Mouse (Mus musculus) megakaryocyte, embryonic 14.5 days (primary cell): ENCODE data around the gene Gm42742. TPM values are rescaled to one million over a fixed set of nuclear protein-coding genes. Genes with fewer than 3 reads are reported as not detected.

Experiments used
- H3K27me3 ChIP-seq: replicated peaks from 2 replicates; pipeline ENCODE3; 2012; ENCODE audit warnings: inconsistent platforms
- H3K36me3 ChIP-seq: replicated peaks from 2 replicates; pipeline ENCODE3; 2012; ENCODE audit warnings: low read length, inconsistent platforms, mixed read lengths
- H3K4me1 ChIP-seq: 2 replicates; pipeline ENCODE4 v1.6.1; 2012; ENCODE audit warnings: inconsistent platforms
- H3K4me3 ChIP-seq: replicated peaks from 2 replicates; pipeline ENCODE3; 2012; ENCODE audit warnings: moderate library complexity, mild to moderate bottlenecking, inconsistent platforms
- H3K9me3 ChIP-seq: 2 replicates; pipeline ENCODE4 v1.6.1; 2012; ENCODE audit warnings: inconsistent platforms
- FLI1 ChIP-seq: IDR thresholded peaks from 2 replicates; pipeline ENCODE4 v1.6.1; 2012; ENCODE audit warnings: low read length, inconsistent platforms, mixed read lengths
- GATA1 ChIP-seq: IDR thresholded peaks from 3 replicates; pipeline ENCODE4 v1.6.1; 2012; ENCODE audit warnings: mixed read lengths, low read length, inconsistent platforms, borderline replicate concordance
- polyA plus RNA-seq: library from polyadenylated mRNA; stranded (reverse); fragments of >175 nt; gene quantifications from 2 replicates; pipeline ENCODE4 v1.2.3, GENCODE M21; 2012; ENCODE audit warnings: low replicate concordance; ENCODE audit not compliant: insufficient read depth

Gm42742 gene
- polyA plus RNA-seq, 1 experiment, result 252 TPM

DNA sequence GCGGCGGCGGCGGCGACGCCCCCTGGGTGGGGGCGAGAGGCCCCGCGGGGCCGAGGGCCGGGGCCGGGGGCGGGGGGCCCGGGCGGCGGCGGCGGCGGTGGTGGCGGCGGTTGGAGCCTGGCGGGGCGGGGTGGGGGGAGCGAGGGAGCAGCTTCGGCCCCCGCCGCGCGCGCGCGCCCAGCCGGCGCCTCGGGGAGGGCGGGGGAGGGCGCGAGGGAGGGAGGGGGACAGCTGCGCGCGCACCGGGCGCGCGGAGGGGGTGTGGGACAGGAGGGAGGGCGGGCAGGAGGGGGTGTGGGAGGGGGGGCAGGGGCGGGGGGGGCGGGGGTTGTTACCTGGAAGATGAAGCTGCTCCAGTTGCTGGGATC, 5.7 kb upstream of the Gm42742 start:
- Histone ChIP-seq H3K36me3 (peaks cover 70% of the 10 kb centered on the region), H3K4me3 (peak overlapping the region; percentile 96), H3K27me3 (no peaks in the 10 kb centered on the region), H3K9me3 (no peaks in the 10 kb centered on the region), H3K4me1 (peaks cover 82% of the 10 kb centered on the region)
- TF ChIP-seq FLI1 (no peak), GATA1 (no peak)

DNA sequence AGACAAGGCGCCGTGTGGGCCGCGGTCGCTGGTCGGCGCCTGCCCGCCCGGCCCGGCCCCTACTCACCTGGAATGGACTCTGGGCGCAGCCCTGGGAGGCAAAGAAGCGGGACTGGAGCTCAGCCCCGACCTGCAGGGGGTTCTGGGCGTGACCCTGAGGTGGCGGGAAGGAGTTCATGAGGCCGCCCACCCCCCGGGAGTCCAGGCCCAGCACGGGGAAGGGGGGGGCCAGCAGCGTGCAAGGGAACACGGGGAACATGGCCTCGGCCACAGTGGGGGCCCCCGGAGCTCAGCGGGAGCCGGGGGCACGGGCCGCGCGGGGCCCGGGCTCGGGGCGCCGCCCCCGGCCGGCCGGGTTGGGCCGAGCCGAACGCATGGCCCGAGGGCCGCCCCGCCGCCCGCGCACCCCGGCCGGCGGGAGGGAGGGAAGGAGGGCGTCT, 5.3 kb upstream of the Gm42742 start:
- Histone ChIP-seq H3K9me3 (no peaks in the 10 kb centered on the region), H3K4me1 (peaks cover 82% of the 10 kb centered on the region)

DNA sequence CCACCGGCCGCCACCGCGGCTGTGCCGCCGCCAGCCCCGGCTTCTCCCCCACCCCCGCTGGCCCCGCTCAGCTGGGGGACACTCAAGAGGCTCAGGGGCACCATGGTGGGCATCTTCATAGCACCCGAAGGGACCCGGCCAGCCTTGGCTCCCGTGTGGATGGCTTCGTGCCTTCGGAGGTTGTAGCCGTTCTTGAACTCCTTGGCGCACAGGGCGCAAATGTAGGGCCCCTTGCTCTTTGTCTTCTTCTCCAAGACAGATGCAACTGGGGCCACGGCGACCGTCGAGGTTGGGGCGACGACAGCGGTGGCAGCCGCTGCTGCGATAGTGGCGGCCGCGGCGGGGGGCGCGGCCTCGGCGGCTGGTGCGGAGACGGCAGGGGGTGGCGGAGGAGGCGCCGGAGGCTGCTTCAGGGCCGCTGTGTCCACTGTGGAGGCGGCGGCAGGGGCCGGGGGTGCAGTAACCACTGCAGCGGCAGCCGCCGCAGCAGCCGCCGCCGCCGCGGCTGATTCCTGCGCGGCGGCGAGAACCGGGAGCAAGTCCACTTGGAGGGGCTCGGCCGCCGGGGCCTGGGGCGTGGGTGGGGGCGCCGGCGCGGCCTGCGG, 4.8 kb upstream of the Gm42742 start:
- peaks cover 68% of the 10 kb centered on the region for H3K36me3 ChIP-seq
- peak overlapping the region; percentile 96 for H3K4me3 ChIP-seq
- H3K27me3 ChIP-seq, result no peaks in the 10 kb centered on the region
- peaks cover 82% of the 10 kb centered on the region for H3K4me1 ChIP-seq
- H3K9me3 ChIP-seq, result no peaks in the 10 kb centered on the region
- TF ChIP-seq GATA1 (no peak), FLI1 (no peak)

More for the DNA sequence above, 5.3 kb upstream of the Gm42742 start:
- no peaks in the 10 kb centered on the region for H3K27me3 ChIP-seq
- H3K4me3 ChIP-seq, result peak overlapping the region; percentile 96
- peaks cover 70% of the 10 kb centered on the region for H3K36me3 ChIP-seq
- no peak for TF ChIP-seq FLI1
- TF ChIP-seq GATA1, result no peak

DNA sequence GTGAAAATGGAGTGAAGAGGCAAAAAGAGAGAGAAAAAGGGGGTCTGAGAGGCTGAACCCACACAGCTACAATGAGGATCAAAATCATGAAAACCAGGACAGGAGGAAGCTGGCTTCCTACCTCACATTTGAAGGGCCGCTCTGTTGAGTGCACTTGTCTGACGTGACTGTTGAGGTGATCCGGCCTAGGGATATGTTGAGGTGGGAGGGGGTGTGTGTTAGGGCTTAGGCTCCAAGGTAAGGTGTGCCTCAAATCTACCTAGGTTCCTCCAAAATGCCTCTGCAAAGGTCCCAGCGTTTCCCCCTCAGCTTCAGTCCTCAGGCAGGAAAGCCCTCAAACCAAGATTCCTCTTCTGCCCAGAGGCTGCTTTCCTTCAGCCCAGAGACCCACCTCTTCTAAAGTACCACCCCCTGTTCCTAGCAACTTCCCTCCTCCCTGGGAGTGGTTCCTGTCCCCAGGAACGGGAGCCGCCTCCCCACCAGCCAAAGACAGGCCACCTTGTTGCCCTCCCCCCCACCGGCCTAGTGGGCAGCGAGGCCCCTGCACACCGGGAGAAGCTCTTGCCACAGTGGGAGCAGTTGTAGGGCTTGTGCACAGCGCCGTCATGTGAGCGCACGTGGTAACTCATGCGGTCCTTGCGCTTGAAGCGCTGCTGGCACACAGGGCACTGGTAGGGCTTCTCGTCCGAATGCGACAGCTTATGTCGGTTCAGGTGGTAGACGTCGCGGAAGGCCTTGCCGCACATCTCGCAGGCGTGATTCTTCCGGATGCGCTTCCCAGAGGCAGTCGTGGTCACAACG, 4.1 kb upstream of the Gm42742 start:
- Histone ChIP-seq H3K9me3 (no peaks in the 10 kb centered on the region), H3K27me3 (no peaks in the 10 kb centered on the region), H3K4me1 (peaks cover 82% of the 10 kb centered on the region), H3K36me3 (peaks cover 64% of the 10 kb centered on the region), H3K4me3 (peak overlapping the region; percentile 96)
- no peak for TF ChIP-seq FLI1
- no peak for TF ChIP-seq GATA1

DNA sequence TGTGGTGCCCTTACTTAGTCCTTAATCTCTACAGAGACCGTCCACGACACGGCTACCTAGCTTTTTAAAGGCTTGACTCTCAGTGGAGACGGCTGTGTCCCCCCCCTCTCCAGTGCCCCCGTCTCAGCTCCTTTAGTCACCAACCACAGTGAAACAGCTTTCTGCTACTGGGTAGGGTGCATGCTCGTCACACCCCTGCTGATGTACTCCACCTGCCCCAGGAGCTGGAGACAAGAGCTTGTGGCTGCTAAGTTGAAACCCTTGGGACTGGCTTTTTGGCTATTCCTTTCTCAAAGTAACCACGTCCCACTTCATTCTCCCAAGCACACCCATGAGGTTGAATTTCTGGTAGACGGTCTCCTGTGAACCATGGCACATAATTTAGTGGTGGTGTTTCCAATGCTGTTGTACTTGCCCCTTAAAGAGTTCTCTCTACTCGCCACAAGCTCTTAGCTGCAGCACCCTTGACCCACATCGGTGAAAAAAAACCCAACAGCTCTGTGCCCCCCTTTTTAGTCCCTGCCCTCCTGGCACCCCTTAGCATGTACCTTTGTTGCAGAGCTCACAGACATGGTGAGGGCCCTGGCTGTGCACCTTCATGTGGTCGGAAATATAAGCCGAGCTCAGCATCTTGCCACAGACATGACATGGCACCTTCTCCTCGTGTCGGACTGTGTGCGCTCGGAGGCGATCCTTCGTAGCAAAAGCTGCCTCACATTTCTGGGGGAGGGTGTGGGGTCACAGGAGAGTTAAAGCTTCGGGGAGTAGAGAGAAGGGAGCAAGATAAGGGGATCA, 3.2 kb upstream of the Gm42742 start:
- no peaks in the 10 kb centered on the region for H3K9me3 ChIP-seq
- H3K36me3 ChIP-seq, result peaks cover 60% of the 10 kb centered on the region
- TF ChIP-seq GATA1 (no peak), FLI1 (no peak)
- peaks cover 76% of the 10 kb centered on the region for H3K4me1 ChIP-seq
- H3K4me3 ChIP-seq, result peak overlapping the region; percentile 96
- no peaks in the 10 kb centered on the region for H3K27me3 ChIP-seq

DNA sequence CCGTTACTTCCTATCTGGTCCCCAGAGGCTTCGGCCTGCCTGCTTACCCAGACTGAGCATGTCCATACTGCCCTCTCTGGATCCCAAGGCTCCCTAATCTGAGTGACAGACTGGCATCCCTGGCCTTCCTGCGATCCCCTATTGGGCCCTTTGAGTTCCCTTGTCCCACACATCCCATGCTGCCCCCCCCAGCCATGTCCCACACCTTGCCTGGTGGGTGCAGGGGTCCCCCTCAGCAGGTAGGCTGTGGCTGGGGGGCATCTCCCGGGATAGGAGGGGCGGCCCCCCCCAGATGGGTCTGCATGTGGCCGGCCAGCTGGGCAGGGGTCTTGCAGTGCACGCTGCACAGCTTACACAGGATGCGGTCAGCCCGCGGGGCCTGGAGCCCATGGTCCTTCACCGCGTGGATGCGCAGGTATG, 2.4 kb upstream of the Gm42742 start:
- H3K4me3 ChIP-seq, result peak overlapping the region; percentile 96
- no peaks in the 10 kb centered on the region for H3K9me3 ChIP-seq
- H3K4me1 ChIP-seq, result peaks cover 76% of the 10 kb centered on the region
- H3K27me3 ChIP-seq, result no peaks in the 10 kb centered on the region
- no peak for TF ChIP-seq GATA1
- TF ChIP-seq FLI1, result no peak
- peaks cover 54% of the 10 kb centered on the region for H3K36me3 ChIP-seq

DNA sequence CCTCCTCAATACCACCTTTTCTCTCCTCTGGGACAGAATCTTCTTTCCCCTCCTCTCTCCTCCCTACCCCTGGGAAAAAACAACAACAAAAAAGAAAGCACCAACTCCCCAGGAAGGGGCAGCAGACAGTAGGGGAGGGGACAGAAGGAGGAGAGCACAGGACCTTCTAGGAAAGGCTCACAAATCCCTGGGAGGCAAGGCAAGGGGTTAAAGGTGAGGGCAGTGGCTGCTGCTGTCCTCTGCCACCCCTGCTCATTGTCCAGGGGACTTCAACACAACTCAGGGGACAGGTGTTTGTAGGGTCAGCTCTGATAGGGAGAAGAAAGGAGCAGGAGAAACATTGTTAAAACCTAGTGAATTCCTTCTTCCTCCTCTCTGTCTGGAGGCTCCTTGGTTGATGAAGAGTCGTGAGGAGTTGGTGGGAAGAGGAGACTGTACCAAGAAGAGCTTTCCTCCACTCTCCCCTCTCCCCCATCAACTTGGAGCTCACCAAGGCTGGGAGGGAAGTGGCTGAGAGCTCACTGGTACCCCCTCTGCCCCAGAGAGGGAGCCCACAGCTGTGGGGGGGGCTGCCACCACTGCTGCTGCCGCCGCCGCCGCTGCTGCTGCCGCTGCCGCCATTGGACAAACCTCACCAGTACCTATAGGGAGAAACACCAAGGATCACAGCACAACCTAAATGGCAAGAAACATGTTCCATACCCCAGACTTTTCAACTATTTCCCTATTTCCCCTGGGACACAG, 1.8 kb upstream of the Gm42742 start:
- Histone ChIP-seq H3K36me3 (peaks cover 48% of the 10 kb centered on the region), H3K27me3 (no peaks in the 10 kb centered on the region), H3K4me1 (peaks cover 76% of the 10 kb centered on the region), H3K4me3 (peak overlapping the region; percentile 96), H3K9me3 (no peaks in the 10 kb centered on the region)
- TF ChIP-seq FLI1 (no peak), GATA1 (no peak)

DNA sequence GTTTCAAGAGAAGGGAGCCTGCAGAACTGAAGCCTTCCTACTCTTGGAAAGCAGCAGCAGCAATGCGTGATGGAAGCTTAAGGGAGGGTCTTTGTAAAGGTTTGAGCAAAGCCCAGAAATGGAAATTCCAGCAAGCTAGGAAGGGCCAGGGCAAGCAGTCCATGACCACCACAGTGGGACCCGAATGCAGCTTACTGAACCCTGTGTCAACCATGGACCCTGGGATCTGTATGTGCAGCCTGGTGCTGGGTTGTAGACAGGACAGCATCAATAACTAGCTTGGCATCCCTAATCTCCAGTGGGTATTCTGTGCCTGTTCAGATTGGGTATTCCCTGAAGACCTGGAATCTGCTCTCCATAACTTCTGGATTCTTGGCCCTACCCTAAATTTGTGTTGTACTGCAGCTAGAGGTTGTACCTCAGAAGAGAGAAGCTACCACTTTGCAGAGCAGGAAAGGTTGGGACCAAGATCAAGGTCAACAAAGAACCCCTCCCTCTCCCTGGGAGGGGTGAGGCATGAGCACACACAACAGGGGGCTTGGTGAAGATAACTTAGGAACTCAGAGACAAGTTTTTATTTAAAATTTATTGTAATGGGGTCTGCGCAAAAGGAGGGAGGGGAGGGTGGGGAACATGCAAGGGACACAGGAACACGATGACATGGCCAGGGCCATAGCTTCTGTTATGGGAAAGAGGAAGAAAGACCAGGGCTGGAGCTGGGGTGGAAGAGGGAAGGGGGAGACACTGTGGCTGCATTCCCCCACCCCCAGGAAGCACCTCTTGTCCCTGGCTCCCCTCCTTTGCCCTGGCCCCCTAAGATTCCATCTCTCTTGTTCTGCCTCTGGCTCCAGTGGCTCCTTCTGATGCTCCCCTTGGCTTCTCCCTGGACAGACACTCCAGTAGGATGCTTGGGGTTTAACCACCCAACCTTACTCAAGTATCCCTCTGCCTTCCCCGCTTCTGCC, 948 bp upstream of the Gm42742 start:
- Histone ChIP-seq H3K27me3 (no peaks in the 10 kb centered on the region), H3K9me3 (no peaks in the 10 kb centered on the region), H3K36me3 (peaks cover 48% of the 10 kb centered on the region), H3K4me1 (peaks cover 77% of the 10 kb centered on the region), H3K4me3 (peak overlapping the region; percentile 83)
- TF ChIP-seq FLI1 (no peak), GATA1 (no peak)
